Mouse (Mus musculus): ENCODE measurements around the gene Zfp462.

The Zfp462 gene

GRCm38 (mm10) chr4:54998146-54998841 lies 53.4 kb downstream of the Zfp462 start:
- DNase-seq = no peak

GRCm38 (mm10) chr4:54999556-54999955 lies 54.7 kb downstream of the Zfp462 start:
- no peak for DNase-seq

GRCm38 (mm10) chr4:55001386-55001785 lies 56.5 kb downstream of the Zfp462 start:
- no peak for DNase-seq

GRCm38 (mm10) chr4:55003128-55003527 lies 58.3 kb downstream of the Zfp462 start:
- no peak for DNase-seq

- no peak for DNase-seq
Measured at GRCm38 (mm10) chr4:55005066-55005465, 60.2 kb downstream of the Zfp462 start.

- DNase-seq = peak; percentile 59
Measured at GRCm38 (mm10) chr4:55005521-55005969, 60.7 kb downstream of the Zfp462 start.

GRCm38 (mm10) chr4:55006024-55006423 lies 61.2 kb downstream of the Zfp462 start:
- DNase-seq = no peak

- DNase-seq = no peak
Measured at GRCm38 (mm10) chr4:55008616-55009015, 63.8 kb downstream of the Zfp462 start.

- DNase-seq = no peak
Measured at GRCm38 (mm10) chr4:55011391-55011790, 66.5 kb downstream of the Zfp462 start.

GRCm38 (mm10) chr4:55013563-55014248 lies 68.9 kb downstream of the Zfp462 start:
- DNase-seq = peak; percentile 70

- DNase-seq = no peak
Measured at GRCm38 (mm10) chr4:55014731-55015463, 70.0 kb downstream of the Zfp462 start.

- DNase-seq = no peak
Measured at GRCm38 (mm10) chr4:55015517-55015916, 70.7 kb downstream of the Zfp462 start.

GRCm38 (mm10) chr4:55026109-55026646 lies 81.3 kb downstream of the Zfp462 start:
- DNase-seq = no peak

- DNase-seq = no peak
Measured at GRCm38 (mm10) chr4:55030401-55030800, 85.6 kb downstream of the Zfp462 start.

- DNase-seq = no peak
Measured at GRCm38 (mm10) chr4:55032317-55032930, 87.6 kb downstream of the Zfp462 start.

GRCm38 (mm10) chr4:55033452-55033851 lies 88.6 kb downstream of the Zfp462 start:
- no peak for DNase-seq

- DNase-seq = no peak
Measured at GRCm38 (mm10) chr4:55038139-55038538, 93.3 kb downstream of the Zfp462 start.

- DNase-seq = peak; percentile 46
Measured at GRCm38 (mm10) chr4:55040258-55040964, 95.6 kb downstream of the Zfp462 start.

GRCm38 (mm10) chr4:55041106-55041730 lies 96.4 kb downstream of the Zfp462 start:
- no peak for DNase-seq

- no peak for DNase-seq
Measured at GRCm38 (mm10) chr4:55042573-55042972, 97.7 kb downstream of the Zfp462 start.

- DNase-seq = no peak
Measured at GRCm38 (mm10) chr4:55047266-55047665, 102.4 kb downstream of the Zfp462 start.
